Mouse (Mus musculus): ENCODE results near the gene Txnrd2.
A peak's percentile ranks its signal among the peaks of the same experiment; 100 is the strongest.

The Txnrd2 gene

DNA sequence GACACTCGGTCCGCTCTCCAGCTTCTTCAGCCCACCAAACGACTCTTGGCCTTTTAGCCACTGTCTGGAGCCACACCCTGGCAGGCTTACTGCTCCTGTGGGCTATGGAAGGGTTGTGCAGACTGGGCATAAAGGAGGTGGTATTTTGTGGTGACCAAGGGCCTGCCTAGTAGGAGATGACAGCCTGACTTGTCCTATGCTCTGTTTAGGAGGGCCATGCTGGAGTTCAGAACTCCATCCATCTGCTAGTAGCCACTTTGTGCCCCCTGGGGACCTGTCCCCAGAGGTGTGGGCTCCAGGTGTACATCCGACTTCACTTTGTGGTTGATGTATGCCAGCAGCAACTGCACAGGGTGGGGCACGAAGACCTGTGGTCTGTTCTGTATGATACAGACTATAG is 32.6 kb upstream of the Txnrd2 start:
- DNase-seq (ENCODE audit: low read depth, low spot score): no peak

DNA sequence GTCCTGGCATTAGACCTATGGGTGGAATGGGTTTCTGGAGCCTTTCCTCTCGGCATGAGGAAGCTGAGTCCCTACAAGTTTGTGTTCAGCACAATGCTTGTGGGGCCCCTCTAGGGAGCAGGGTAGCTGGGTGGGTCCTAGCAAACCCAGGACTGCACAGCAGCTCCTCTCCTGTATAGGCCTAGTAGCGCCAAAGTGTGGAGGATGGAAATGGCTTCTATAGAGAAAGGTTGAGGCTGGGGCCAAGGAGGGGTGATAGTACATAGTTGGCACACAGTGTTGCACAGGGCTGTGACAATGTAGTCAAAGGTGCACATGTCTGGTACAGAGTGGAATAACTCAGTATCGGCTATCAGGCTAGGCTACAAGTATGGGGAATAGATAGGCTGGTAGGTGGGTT is 32.1 kb upstream of the Txnrd2 start:
- no peak for DNase-seq (ENCODE audit: low read depth, low spot score)

DNA sequence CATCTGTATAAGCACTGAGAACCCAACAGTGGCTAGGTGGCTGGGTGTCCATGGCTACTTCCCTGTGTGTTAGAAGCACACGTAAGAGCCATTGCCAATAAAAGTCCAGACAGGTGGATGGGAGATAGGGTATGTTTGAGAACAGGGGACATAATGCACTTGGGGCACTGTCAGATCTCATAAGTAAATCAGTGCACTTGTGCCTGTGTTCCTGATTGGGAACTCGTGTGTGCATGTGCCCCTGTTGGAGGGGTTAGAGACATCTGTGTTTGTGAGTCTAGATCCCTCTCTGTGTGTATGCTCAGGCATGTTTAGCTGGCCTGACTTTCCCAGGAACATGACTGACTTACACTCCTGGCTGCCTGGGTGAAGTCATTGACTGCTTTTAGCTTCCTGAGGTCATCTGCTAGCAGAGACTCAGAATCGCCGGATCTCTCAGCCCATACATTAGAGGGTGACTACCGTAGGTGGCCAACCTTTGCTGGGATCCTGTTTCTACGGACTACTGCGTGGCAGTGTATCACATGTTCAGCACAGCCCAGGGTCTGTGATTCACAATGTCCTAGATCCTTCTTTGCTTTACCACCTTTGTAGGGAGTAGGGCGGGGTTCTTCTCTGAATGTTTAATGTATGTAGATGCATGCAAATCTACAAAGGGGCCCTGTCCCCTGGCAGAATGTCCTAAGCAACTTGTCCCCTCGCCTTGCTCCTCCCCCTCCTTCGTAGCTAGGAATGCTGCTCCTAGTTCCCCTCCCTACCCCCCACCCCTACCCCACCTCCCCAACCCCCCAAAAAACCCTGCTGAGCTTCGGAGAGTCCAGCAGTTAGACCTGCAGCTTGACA is 31.2 kb upstream of the Txnrd2 start:
- peak; percentile 94 for DNase-seq (ENCODE audit: low read depth, low spot score)

DNA sequence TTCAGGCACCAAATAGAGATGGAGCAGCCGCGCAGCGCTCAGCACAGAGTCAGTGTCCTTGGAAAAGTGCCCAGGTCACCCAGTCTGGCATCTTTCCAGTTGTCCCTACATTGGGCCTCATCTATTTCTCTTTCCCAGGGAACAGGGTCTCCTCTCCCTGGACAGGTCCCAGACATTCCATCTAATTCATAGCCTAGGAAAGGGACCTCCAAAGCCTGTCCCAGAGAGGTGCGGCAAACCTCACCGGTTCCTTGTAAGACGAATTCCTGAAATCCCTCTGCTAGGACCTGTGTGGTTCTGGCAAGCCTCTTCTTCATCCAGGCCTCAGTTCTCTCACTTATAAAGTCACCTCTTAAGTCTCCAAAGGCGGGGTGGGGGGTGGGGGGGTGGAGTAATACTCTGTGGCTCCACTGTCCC is 30.6 kb upstream of the Txnrd2 start:
- peak; percentile 53 for DNase-seq (ENCODE audit: low read depth, low spot score)

DNA sequence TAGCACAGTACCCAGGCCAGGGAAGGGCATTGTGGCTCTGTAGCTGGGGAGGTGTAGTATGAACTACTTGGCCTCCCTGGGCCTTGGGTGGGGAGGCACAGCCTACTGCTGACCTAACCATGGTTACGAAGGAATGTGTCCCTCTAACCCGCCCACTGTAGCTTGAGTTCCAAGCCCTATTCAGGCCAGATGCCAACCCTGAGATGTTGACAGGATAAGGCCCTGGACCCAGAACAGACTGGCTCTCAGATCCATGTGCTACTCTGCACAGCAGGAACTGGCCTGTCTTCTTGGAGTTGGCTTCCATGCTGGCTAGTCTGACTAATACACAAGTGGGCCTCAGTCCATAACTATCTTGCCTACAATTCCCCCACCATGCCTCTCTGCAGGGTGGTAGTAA is 30.0 kb upstream of the Txnrd2 start:
- no peak for DNase-seq (ENCODE audit: low read depth, low spot score)

DNA sequence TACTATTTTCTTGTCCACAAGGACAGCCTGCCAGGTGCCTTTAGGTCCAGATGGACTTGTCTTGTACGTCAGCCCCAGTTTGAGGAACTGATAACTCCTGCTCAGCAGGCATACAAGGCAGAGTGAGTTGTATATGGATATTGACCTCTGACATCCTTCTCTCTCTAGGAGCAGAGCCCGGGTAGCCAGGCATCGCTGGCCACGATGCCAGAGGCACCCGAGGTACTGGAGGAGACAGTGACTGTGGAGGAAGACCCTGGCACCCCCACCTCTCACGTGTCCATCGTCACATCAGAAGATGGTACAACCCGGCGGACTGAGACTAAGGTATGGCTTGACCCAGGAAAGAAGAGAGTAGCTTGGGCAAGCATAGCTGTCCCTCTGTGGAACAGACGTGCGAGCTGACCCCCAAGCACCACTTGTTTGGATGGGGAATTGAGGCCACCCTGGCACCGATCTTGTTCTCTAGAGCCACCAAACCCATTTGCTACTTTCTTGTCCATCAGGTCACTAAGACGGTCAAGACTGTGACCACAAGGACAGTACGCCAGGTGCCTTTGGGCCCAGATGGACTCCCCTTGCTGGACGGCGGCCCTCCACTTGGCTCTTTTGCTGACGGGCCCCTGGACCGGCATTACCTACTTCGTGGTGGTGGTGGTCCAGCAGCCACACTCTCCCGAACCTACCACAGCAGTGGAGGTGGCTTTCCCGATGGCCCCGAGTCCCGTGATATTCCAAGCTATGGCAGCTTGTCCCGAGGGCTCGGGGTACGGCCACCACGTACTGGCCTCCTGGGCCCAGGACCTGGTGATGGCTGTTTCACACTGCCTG is 29.2 kb upstream of the Txnrd2 start:
- no peak for DNase-seq (ENCODE audit: low read depth, low spot score)

DNA sequence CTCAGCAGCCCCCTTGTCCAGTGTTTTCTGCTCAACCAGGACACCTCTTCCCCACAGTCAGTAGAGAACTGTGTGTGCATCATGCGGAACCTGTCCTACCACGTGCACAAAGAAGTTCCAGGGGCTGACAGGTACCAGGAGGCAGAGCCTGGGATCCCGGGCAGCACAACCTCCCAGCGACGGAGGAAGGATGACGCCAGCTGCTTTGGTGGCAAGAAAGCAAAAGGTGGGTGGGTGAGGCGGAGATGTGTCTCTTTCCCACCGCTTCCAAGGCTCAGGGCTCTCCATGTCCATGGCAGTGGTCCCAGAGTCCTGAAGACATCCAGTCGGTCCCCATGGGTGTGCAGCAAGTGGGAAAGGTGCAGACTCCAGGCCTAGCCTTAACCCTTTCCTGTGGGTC is 26.2 kb upstream of the Txnrd2 start:
- DNase-seq (ENCODE audit: low read depth, low spot score): no peak

DNA sequence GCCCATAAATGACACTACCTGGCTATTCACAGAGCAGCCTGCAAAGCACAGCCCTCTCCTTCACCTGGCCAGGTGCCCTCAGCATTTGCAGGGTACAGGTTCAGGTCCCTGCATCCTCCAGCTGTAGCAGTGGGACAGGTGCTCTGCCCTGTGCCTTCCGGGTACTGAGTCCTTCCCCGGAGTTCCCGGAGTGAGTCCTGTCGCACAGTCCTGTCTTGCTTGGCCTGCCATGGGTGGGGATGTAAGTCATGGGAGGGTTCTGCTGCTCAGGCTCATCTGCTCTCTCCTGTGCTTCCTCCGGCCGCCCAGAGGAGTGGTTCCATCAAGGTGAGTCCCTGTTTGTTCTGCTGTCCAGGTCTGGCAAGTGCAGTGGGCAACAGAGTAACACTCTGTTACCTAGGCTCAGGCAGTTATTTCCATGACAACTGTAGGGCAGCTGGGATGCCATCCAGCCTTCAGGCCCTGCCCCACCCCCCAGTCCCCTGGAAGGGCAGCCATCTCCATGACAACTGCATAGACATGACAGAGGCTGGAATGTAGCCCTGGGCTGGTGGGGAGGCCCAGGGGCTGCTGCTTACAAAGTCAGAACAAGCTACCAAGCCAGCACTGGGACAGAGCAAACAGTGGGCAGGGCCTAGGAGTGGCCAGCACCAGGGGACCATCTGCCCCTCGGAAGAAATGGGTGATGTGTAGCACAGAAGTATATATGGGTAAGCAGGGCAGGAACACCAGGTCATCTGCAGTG is 25.5 kb upstream of the Txnrd2 start:
- DNase-seq (ENCODE audit: low read depth, low spot score): peak; percentile 86

DNA sequence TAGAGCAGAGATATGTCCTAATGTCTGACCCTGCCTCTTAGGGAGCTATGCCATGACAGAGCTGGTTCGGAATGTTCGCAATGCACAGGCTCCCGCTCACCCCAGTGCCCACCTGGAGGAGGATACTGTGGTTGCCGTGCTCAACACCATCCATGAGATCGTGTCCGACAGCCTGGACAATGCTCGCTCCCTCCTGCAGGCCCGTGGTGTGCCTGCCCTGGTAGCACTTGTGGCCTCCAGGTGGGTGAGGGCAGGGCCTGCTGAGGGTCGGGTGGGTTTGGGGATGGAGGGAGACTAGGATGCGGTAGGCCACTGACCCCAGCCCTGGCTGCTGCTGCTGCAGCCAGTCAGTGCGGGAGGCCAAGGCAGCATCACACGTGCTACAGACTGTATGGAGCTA is 22.9 kb upstream of the Txnrd2 start:
- DNase-seq (ENCODE audit: low read depth, low spot score): no peak

DNA sequence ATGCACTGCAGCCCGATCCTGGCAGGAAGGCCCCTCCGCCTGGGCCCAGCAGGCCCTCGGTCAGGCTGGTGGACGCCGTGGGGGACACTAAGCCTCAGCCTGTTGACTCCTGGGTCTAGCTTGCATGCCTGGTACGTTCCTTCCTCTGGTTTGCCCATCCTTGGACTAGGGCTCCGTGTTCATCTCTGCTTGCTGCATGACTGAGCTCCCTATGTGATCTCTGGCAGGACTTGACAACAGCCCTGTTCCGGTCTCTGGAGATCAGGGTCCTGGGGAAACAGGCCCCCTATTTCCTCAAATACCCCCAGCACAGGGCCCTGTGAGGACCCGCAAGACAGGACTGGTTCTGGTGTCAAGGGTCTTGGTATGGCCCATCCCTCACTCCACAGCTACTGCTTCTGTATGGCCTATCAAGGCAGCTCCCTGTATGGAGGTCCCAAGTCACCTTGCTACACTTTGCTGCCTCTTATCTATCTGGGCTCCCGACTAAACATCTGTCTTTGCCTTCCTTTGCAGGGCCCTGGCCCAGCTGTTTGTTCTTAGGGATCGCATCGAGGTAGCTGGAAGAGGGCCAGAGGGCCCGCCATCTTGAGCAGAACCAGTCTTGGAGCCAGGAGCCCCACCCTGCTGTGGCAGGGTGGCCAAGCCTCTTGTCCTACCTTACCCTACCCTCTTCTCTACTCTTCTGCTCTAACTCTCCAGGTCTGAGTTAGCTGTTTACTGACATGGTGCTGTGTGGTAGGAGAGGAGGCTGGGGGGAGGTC is 20.9 kb upstream of the Txnrd2 start:
- no peak for DNase-seq (ENCODE audit: low read depth, low spot score)

DNA sequence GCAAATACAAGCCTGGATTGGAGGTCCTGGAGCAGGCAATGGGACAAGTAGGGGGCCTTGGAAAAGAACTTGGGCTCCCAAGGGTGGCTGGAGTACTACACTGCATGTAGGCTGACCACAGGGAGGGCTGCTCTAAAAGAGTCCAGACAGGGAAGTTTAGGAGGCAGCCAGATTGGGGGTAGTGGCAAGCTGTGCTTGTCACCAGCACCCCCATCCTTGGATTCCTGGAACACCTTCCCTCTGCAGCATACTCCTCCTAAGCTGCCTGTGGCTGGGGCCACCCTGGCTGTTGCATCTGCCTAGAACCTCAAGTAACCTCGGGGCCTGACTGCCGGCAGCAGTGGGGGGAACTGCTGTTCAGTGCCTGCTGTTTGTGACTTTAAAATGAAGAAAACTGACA is 20.3 kb upstream of the Txnrd2 start:
- no peak for DNase-seq (ENCODE audit: low read depth, low spot score)

DNA sequence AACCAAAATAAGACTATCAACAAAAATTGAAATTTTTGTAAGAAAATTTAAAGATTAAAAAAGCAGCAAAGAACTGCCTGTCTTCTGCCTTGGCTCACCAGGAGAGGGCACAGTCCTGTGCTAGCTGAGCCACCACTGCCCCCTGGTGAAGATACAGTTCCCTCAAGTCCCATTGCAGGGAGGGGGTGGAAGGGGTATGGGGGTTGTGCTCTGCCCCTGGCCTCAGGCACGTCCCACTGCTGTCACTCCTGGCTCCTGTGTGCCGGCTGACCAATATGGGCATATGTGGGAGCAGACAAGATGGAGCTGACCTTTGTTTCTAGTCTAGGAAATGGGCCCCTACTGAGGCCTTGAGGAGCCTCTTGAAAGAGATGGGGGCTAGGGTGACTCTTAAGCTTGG is 19.9 kb upstream of the Txnrd2 start:
- peak; percentile 63 for DNase-seq (ENCODE audit: low read depth, low spot score)

DNA sequence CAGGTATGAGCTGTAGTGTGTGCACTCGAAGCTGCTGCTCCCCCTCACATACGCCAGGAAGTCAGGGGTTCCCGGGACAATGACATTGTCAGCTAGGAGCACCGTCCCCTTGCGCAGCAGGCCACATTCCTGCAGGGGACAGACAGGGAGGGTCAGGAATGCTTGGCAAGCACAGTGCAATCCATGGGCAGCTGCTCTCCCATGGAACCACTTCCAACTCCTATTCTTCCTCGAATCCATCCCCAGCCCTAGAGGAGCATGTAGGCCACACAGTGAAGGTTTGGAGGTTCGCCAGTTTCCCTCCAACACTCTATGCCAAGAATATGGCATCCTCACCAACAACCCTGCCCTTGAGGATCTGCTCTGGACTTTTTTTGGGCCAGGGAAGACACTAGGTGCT is 18.3 kb upstream of the Txnrd2 start:
- DNase-seq (ENCODE audit: low read depth, low spot score): no peak

DNA sequence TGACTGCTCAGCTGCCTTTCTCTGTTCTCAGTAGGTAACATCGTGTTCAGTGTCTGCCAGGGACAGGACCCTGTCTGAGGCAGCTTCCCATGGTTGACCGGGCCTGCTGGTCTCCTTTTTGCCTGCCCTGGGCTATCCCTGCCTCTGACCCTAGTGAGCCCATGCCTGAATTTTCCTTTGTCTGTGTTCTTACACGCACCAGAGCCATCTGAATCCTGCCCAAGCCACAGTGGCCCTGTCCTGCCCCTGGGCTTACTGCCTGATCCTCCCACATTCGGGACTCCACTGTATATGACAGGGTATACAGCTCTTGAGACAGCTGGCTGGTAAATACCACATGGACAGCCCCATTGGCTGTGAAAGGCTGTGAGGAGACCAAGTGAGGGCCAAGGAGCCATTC is 16.4 kb upstream of the Txnrd2 start:
- no peak for DNase-seq (ENCODE audit: low read depth, low spot score)

DNA sequence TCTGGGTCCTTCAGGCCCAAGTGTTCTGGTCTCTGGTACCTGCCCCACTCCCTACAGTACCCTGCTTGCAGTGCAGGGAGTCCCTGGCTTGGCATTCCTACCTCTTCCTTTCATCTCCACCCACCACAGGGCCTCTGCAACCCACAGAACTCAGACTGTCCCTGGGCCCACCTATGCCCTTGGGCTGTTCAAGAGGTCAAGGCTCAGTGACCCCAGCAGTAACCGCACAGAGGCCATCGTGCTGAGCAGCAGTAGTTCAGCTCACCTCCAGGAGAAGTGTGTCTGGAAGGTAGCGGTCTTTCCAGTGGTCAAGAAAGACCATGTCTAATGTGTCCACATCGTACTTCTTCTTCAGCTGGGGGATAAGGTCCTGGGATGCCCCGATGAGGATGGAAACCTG is 15.8 kb upstream of the Txnrd2 start:
- DNase-seq (ENCODE audit: low read depth, low spot score): no peak

DNA sequence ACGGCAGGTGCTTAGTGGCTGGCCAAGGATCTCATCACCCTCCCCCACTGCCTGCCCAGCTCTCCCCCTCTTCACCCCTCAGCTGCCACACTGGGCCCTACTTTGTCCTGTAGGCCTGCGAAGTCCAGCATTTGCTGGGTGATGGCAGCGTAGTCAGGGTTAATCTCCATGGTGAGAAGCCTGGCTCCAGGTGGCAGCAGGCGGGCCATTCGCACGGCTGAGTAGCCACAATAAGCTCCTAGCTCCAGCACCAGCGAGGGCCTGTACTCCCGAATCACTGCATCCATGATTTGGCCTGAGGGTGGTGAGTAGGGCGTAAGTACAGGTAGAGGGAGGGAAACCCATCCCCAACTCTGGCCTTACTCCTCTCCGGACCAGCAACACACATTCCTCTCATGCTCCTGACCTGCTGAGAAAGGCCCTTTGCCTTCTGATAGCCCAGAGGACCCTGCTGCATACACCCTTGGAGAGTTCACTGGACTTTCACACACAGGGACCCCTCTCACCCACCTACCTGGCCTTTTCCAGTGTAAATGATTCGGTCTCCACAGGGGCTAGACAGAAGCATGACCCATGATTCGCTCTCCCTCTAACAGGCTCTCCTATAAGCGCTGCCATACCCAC is 15.0 kb upstream of the Txnrd2 start:
- DNase-seq (ENCODE audit: low read depth, low spot score): no peak

DNA sequence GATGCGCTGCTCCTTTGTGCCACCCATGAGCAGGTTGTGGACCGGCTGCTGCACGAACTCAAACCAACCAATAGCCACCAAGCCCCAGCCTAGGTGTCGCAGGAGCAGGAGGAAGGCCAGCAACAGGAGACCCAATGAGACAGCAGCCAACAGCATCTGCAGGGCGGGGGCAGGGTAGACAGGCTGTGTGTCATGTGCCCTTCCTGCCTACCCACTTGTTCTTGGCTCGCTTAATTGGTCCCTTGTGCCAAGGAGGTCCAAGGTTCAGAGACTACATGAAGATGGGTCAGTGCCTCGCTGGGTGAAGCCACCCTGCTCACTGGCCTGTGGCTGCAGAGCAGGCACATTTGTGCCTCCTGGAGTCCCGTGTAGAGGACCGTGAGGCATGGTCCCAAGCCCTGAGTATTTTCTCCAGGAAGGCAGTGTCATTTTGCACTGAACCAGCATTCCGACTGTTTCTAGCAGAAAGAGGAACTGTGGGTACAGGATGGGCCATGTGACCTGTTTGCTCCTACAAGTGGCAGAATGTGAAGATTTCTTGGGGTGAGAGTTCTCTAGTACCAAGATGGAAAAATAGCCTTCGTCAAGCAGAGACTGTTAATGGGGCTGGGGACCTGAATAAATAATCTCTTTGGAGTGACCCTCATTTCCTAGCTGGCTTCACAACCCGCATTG is 14.2 kb upstream of the Txnrd2 start:
- no peak for DNase-seq (ENCODE audit: low read depth, low spot score)

DNA sequence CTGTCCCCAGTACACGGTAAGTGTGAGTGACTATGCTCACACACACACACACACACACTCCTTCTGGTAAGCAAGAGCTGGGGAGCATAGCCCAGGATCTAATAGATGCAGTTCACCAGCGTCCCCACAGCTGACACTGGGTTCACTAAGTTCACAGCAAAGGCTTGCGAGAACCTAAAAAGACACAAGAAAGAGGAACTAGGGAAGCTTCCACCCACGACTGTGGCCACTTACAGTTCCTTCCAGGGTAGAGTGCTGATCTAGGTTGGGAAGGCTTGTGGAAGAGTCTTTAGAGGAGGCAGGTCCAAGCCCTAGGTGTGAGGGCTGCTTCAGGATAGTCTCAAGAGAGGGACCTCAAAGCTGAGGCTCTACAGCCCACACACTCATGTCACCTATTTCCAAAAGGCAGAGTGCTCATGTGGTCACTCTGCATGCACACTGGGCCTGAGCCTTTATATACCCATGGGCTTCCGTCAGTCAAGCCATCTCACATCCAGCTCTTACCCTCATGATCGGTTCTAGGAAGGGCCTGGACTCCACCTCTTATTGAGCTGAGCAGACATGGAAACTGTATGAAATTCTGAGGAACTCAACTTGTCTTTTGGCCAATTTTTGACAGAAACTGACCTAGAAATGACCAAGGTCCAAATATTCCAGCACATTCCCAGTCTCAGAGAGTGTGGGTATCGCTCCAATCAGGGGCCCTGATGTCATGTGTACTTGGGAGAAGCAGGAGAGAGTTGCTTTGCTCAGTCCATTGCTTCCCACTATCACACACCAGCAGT is 13.0 kb upstream of the Txnrd2 start:
- DNase-seq (ENCODE audit: low read depth, low spot score): no peak

DNA sequence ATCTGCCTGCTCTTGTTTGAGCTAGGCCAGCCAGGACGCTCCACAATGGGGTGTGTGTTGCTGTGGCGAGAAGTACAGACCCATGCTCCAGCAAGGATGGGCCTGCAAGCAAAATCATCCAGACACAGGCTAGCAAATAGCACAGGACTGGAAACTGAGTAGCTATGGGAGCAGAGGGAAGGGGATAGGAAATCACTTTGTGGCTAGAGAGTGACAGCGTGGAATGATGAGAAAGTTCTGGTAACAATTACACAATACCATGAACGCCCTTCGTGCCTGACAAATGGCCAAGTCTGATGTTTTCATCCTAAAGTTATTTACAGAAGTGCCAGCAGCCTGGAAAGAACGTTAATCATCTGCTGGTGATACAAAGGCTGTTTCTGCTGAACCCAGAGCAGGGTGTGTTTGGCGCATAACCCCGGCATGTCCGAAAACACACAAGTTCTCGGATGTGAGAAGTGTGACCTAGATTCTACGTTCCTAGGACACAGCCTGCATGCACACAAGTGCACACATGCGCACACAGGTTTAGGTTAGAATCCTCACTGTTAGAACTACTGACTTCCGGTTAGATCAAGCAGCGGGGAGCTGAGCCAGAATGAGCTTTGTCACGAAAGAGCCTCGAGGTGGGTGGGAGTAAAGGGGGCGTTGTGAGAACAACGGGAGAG is 10.0 kb upstream of the Txnrd2 start:
- peak; percentile 81 for DNase-seq (ENCODE audit: low read depth, low spot score)
